Mouse (Mus musculus) kidney, adult 9 months (tissue): ENCODE results near the gene Sertad2.

Experiments
- DNase-seq: peaks from one replicate; pipeline ENCODE4 v3.0.0; 2022

Sertad2 gene

GRCm38 (mm10) chr11:20549481-20549880 is 6.4 kb downstream of the Sertad2 start:
- no peak for DNase-seq

- peak; percentile 38 for DNase-seq
Observed at GRCm38 (mm10) chr11:20550196-20550595, 7.1 kb downstream of the Sertad2 start.

GRCm38 (mm10) chr11:20552059-20552458 is 9.0 kb downstream of the Sertad2 start:
- DNase-seq: no peak

GRCm38 (mm10) chr11:20552758-20553673 is 10.0 kb downstream of the Sertad2 start:
- DNase-seq: no peak

GRCm38 (mm10) chr11:20555651-20556050 is 12.6 kb downstream of the Sertad2 start:
- DNase-seq: no peak

- DNase-seq: no peak
Observed at GRCm38 (mm10) chr11:20556163-20556911, 13.3 kb downstream of the Sertad2 start.

- DNase-seq: no peak
Observed at GRCm38 (mm10) chr11:20559236-20559950, 16.3 kb downstream of the Sertad2 start.

- no peak for DNase-seq
Observed at GRCm38 (mm10) chr11:20559951-20560642, 17.0 kb downstream of the Sertad2 start.

GRCm38 (mm10) chr11:20561323-20562002 is 18.4 kb downstream of the Sertad2 start:
- no peak for DNase-seq

- no peak for DNase-seq
Observed at GRCm38 (mm10) chr11:20565057-20565456, 22.0 kb downstream of the Sertad2 start.

GRCm38 (mm10) chr11:20571702-20572413 is 28.8 kb downstream of the Sertad2 start:
- DNase-seq: no peak

- no peak for DNase-seq
Observed at GRCm38 (mm10) chr11:20576046-20576635, 33.1 kb downstream of the Sertad2 start.

- no peak for DNase-seq
Observed at GRCm38 (mm10) chr11:20582758-20583157, 39.7 kb downstream of the Sertad2 start.

- DNase-seq: no peak
Observed at GRCm38 (mm10) chr11:20585297-20585696, 42.2 kb downstream of the Sertad2 start.

- no peak for DNase-seq
Observed at GRCm38 (mm10) chr11:20586180-20586579, 43.1 kb downstream of the Sertad2 start.

GRCm38 (mm10) chr11:20589393-20589792 is 46.3 kb downstream of the Sertad2 start:
- DNase-seq: no peak

GRCm38 (mm10) chr11:20592010-20592409 is 49.0 kb downstream of the Sertad2 start:
- peak; percentile 22 for DNase-seq

- DNase-seq: peak; percentile 23
Observed at GRCm38 (mm10) chr11:20594229-20595201, 51.5 kb downstream of the Sertad2 start.

GRCm38 (mm10) chr11:20603066-20603812 is 60.2 kb downstream of the Sertad2 start:
- no peak for DNase-seq
